In genomic region chr9:120690961-120691941, GRCm38 (mm10) we compare ENCODE assay signal across 8 mouse cellular contexts.
DNase-seq lines count a peak whose midpoint lies in the region; ATAC-seq and TF ChIP-seq lines count a peak whose summit lies in the region.

No protein-coding gene starts in this region.

- no peak for TF ChIP-seq POLR2A in MEL (IDR thresholded peaks at IDR 0.05; ENCODE audit: control insufficient read depth in 1 of 2, insufficient read depth in 1 of 2, low read depth in 1 of 2, low read length in 2 of 2, poor library complexity in 1 of 2)
- TF ChIP-seq POLR2A in lung, adult 2 months (IDR thresholded peaks at IDR 0.05; ENCODE audit: borderline replicate concordance, extremely low read depth, low read depth, low read length): 0 out of 2 replicates have a peak, but pooled peaks have one; percentile 63
- TF ChIP-seq POLR2A in olfactory bulb, adult 2 months (IDR thresholded peaks at IDR 0.05; ENCODE audit: insufficient read depth, low read depth, low read length): no peak

- TF ChIP-seq CTCF in MEL (IDR thresholded peaks at IDR 0.05 in 2 of 3, conservative IDR thresholded peaks at IDR 0.05 in 1 of 3; ENCODE audit: control insufficient read depth in 1 of 3, insufficient read depth in 1 of 3, low read depth in 2 of 3, low read length in 3 of 3, poor library complexity in 1 of 3, severe bottlenecking in 1 of 3): no peak
- peak; percentile 31; the same call in 1 of the 2 replicates for TF ChIP-seq CTCF in lung, adult 2 months (IDR thresholded peaks at IDR 0.05; ENCODE audit: insufficient read depth, low read length)
- TF ChIP-seq CTCF in olfactory bulb, adult 2 months (IDR thresholded peaks at IDR 0.05; ENCODE audit: insufficient read depth, low read depth, low read length): peak; percentile 25; the same call in 1 of the 2 replicates

- DNase-seq in MEL (ENCODE audit: low read depth, low spot score): peak; percentile 4
- peak; percentile 71 for DNase-seq in cerebellum, adult 8-10 months
- DNase-seq in heart, postnatal 36 days: peak; percentile 84 to 86
- peak; percentile 41 to 62 for DNase-seq in layer of hippocampus, adult 18-20 months (ENCODE audit: low spot score in 2 of 2)
- peak; percentile 74 for DNase-seq in lung, adult 2 months
- peak; percentile 79 for DNase-seq in thymus, postnatal 0 days (ENCODE audit: low spot score)

- H3K4me3 ChIP-seq in MEL (ENCODE audit: control insufficient read depth in 1 of 2, insufficient read depth in 1 of 2, low read depth in 2 of 2, low read length in 2 of 2): no peak overlapping the region
- H3K4me3 ChIP-seq in lung, adult 2 months (replicated peaks; ENCODE audit: extremely low read depth, low read depth, low read length): no peak overlapping the region
- H3K4me3 ChIP-seq in olfactory bulb, adult 2 months (ENCODE audit: insufficient read depth, low read depth, low read length): peak overlapping the region; percentile 3

- TF ChIP-seq EP300 in MEL (IDR thresholded peaks at IDR 0.05; ENCODE audit: low read depth in 1 of 2, low read length in 2 of 2): no peak

- WGBS in lung, adult 2 months: 10% methylated on average over 30 of the region's 30 CpGs
- WGBS in olfactory bulb, adult 2 months: 7% methylated on average over 30 of the region's 30 CpGs

- H3K4me1 ChIP-seq in MEL (ENCODE audit: control insufficient read depth in 1 of 2, insufficient read depth in 2 of 2, low read length in 2 of 2): no peaks in the 10 kb centered on the region
- peaks cover 9% of the 10 kb centered on the region; the same call in 1 of the 2 replicates for H3K4me1 ChIP-seq in lung, adult 2 months (ENCODE audit: control insufficient read depth, insufficient read depth, low read length)
- H3K4me1 ChIP-seq in olfactory bulb, adult 2 months (ENCODE audit: control insufficient read depth, insufficient read depth, low read length): peaks cover 20% of the 10 kb centered on the region

- H3K27ac ChIP-seq in MEL (ENCODE audit: control insufficient read depth, low read depth, low read length): no peak overlapping the region
- H3K27ac ChIP-seq in olfactory bulb, adult 2 months (ENCODE audit: insufficient read depth, low read depth, low read length): peak overlapping the region; percentile 30

- H3K27me3 ChIP-seq in MEL (ENCODE audit: control insufficient read depth in 1 of 2, insufficient read depth in 2 of 2, low read length in 2 of 2): no peaks in the 10 kb centered on the region

- intact Hi-C loops in heart, postnatal 36 days (cut with DNase I): loop anchor here (1.0 to 5.0 kb wide), 4 partner anchors 30 to 241 kb away; no protein-coding TSS in a partner anchor

- no peaks in the 10 kb centered on the region for H3K9me3 ChIP-seq in MEL (replicated peaks; ENCODE audit: insufficient read depth, low read length)

- no peak for TF ChIP-seq RAD21 in MEL (IDR thresholded peaks at IDR 0.05; ENCODE audit: low read depth, low read length)

- peak; percentile 88 for ATAC-seq in frontal cortex, adult (ENCODE audit: low TSS enrichment)

- no peaks in the 10 kb centered on the region for H3K36me3 ChIP-seq in MEL (ENCODE audit: control insufficient read depth in 1 of 2, insufficient read depth in 2 of 2, low read length in 2 of 2)

- H3K9ac ChIP-seq in MEL (ENCODE audit: control insufficient read depth, low read depth, low read length, poor library complexity, severe bottlenecking): no peak overlapping the region

- no peaks in the 10 kb centered on the region for H3K79me2 ChIP-seq in MEL (ENCODE audit: control insufficient read depth, insufficient read depth, low read length, poor library complexity)

TF ChIP-seq in MEL, 35 proteins besides CTCF, POLR2A, EP300 and RAD21:
- TF ChIP-seq TBP (IDR thresholded peaks at IDR 0.05; ENCODE audit: low read depth, low read length): no peak
- TF ChIP-seq ELF1 (IDR thresholded peaks at IDR 0.05; ENCODE audit: low read depth, low read length): no peak
- no peak for TF ChIP-seq E2F4 (IDR thresholded peaks at IDR 0.05; ENCODE audit: borderline replicate concordance, low read depth, low read length)
- TF ChIP-seq USF2 (IDR thresholded peaks at IDR 0.05; ENCODE audit: borderline replicate concordance in 1 of 2, insufficient read depth in 1 of 2, low read depth in 1 of 2, low read length in 2 of 2): no peak
- TF ChIP-seq GABPA (IDR thresholded peaks at IDR 0.05; ENCODE audit: low read depth, low read length): no peak
- TF ChIP-seq TAL1 (IDR thresholded peaks at IDR 0.05; ENCODE audit: low read length): no peak
- no peak for TF ChIP-seq ZC3H11A (IDR thresholded peaks at IDR 0.05; ENCODE audit: low read depth, low read length)
- no peak for TF ChIP-seq MEF2A (IDR thresholded peaks at IDR 0.05; ENCODE audit: extremely low read depth, insufficient replicate concordance, low read depth, low read length, poor library complexity, severe bottlenecking)
- TF ChIP-seq UBTF (IDR thresholded peaks at IDR 0.05; ENCODE audit: borderline replicate concordance, insufficient read depth, low read depth, low read length): no peak
- no peak for TF ChIP-seq GATA1 (IDR thresholded peaks at IDR 0.05; ENCODE audit: low read depth, low read length)
- no peak for TF ChIP-seq ZNF384 (IDR thresholded peaks at IDR 0.05; ENCODE audit: low read depth, low read length)
- no peak for TF ChIP-seq MAX (IDR thresholded peaks at IDR 0.05; ENCODE audit: low read length)
- no peak for TF ChIP-seq MXI1 (IDR thresholded peaks at IDR 0.05; ENCODE audit: low read depth, low read length)
- TF ChIP-seq ZMIZ1 (IDR thresholded peaks at IDR 0.05; ENCODE audit: low read depth, low read length): no peak
- no peak for TF ChIP-seq MYB (IDR thresholded peaks at IDR 0.05; ENCODE audit: low read depth, low read length)
- TF ChIP-seq HCFC1 (IDR thresholded peaks at IDR 0.05; ENCODE audit: low read depth, low read length): no peak
TF ChIP-seq in MEL: peak in this region for 0.

Comparison
In these comparisons a context has a peak if more than half of its experiments do, and no peak if none do; other contexts are left out.
1. DNase-seq: peak in every context shown above with its lines; median percentile 85 in heart, postnatal 36 days; 79 in thymus, postnatal 0 days; 74 in lung, adult 2 months; 71 in cerebellum, adult 8-10 months; 52 in layer of hippocampus, adult 18-20 months; 4 in MEL.
2. CTCF ChIP-seq: peak in lung, adult 2 months (single experiment) and olfactory bulb, adult 2 months (single experiment); none in MEL (0 of 3).